Mouse (Mus musculus) heart, adult 9 months (tissue): ENCODE results near the gene Ptprm.

ENCODE experiments used
- DNase-seq, 2 experiments: peaks; one replicate each; pipeline ENCODE4 v3.0.0; 2022; ENCODE audit warnings: low spot score in 2 of 2

Gene Ptprm

GRCm38 (mm10) chr17:67354451-67355011, at the start of gene Ptprm:
Gene Ptprm (minus strand): TSS chr17:67354457.
- peak; percentile 91 to 92 for DNase-seq

- DNase-seq: no peak
Observed at GRCm38 (mm10) chr17:67396205-67396604, 41.9 kb upstream of the Ptprm start.

DNA sequence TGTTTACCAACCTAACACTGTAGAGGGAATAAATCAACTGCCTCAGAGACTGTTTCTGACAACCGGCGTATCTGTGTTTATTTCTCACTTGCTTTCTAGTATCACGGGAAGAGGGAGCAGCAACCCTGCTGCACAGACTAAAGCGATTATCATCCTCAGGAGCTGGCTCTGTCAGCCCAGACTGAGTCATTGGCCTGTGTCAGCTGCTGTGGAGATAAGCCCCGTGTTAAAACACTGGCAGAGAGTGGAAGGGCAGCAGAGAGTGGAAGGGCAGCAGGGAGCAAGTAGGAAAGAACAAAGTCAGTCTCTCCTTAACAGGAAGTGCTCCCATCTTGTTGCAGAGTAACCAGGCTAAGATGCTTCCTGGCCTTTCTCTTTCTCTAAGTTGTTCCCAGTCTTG, 36.6 kb upstream of the Ptprm start:
- DNase-seq: no peak

DNA sequence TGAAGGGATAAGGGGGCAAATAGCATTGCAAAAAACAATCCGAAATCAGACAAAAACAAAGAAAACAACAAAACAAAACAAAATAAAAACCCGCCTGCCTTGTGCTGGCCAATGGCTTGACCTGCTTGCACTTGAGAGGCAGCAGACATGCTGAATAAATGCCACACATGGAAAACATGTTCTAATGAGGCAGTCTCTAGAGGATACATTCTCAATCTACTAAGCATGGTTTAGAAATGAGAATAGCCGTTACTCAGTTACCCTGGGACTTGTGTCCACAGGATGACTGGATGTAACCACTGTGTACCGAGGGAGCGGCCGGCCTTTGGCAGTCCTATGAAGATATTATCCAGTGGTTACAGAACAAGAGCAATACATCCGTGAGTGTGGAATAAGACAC, 33.9 kb upstream of the Ptprm start:
- no peak for DNase-seq

DNA sequence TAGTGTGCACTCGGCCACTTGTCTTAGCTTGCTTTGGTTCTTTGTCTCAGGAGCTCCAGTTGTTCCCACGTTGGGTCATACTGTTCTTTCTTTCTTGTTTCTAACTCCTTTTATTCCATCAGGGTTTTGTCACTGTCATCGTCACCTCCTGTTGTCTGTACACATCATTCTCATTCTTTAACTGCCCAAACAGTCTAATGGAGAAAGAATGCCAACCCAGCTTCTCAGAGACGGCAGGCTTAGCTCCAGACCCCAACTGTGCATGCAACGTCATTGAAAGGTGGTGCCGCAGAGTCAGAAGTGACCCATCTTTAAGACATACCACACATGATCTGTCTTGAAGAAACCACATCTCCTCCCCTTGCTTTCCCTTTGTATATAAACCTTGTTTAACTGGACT, 31.0 kb upstream of the Ptprm start:
- no peak for DNase-seq

DNA sequence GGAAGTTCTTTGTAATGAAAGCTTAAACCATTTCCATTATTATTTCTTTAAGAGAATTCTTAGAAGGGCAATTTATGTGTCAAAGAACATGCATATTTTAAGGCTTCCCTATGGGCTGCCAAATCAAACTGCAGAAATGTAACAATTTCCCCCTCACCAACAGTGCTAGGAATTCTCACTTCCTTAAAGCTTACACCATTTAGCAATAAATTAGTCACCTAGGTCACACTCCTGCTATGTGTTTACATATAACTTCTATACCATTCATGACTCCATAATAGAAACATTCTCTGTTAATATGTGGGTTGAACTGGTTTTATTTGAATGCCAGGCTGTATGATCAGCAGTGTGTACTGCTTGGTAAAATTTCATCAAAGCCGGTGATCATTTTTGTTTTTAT, 29.4 kb upstream of the Ptprm start:
- no peak for DNase-seq

DNA sequence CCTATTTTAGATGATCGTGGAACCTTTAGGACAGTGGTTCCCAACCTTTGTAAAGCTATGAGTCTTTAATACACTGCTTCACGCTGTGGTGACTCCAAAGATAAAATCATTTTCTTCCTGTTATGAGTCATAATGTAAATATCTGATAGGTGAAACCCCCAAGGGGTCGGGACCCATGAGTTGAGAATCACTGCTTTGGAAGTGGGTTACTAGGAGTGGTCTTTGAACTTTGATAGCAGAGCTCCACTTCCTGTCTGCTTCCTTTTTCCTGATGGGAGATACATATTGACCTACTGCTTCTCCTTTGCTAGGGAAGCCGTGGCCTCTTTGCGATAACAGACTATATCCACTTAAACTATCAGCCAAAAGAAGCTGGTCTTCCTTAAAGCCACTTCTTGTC, 27.4 kb upstream of the Ptprm start:
- no peak for DNase-seq

GRCm38 (mm10) chr17:67367866-67368265, 13.6 kb upstream of the Ptprm start:
- no peak for DNase-seq

GRCm38 (mm10) chr17:67364491-67364890, 10.2 kb upstream of the Ptprm start:
- DNase-seq: no peak

GRCm38 (mm10) chr17:67363377-67364070, 9.3 kb upstream of the Ptprm start:
- DNase-seq: no peak

- no peak for DNase-seq
Observed at GRCm38 (mm10) chr17:67362131-67362530, 7.9 kb upstream of the Ptprm start.

- no peak for DNase-seq
Observed at GRCm38 (mm10) chr17:67360606-67361005, 6.3 kb upstream of the Ptprm start.

DNA sequence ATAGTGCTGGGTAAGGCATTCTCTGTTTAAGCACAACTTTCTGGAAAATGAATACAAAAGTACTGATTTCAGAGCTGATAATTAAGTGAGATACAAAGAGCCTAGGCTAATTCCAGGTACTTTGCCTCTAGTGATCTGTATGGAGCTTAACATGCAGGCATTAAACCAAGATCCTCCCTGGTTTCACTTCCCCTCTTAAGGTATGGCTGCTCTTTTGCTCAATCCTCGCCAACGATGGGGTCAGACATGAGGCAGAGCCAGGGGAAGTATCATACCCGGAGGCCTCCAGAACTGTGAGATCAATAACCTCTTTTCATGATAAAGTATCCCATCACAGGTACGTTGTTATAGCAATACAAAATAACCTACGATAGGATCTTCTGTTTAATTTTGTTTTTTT, 5.3 kb upstream of the Ptprm start:
- no peak for DNase-seq

DNA sequence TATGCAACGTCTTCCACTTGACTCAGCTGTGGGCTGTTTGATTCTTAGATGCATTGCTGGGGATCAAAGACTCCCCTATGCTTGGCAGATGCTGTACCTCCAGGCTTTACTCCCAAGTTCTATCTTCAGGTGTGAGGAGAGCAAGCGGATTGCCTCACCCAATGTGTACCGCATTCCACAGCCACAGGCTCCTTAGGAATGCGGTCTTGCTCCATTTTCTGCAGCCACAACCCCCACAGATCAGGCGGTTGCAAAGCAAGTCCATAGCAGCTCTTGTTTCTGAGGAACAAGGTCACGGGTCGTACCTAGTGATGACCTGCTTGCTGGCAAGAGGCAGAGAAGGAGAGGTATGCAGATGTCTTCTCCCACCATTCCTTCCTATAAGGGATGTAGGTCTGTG, 4.3 kb upstream of the Ptprm start:
- DNase-seq: no peak

DNA sequence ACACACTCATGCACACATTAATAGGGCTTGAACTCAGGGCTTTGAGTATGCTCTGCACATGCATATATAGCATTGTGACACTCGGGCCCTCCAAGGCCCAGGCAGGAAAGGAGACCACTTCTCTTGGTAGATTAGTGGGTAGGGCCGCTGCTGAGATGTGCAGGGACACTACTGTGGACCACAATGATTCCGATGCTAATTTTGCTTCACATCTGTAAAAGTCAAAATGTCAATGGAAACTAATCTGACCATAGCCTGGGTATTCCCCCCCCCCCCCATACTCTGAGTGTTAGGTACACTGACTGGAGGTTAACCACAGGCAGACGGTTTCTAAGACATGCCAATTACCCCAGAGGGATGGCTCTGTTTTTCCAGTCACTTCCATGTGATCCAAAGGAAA, 2.9 kb upstream of the Ptprm start:
- DNase-seq: no peak

GRCm38 (mm10) chr17:67355251-67355650, 994 bp upstream of the Ptprm start:
- no peak for DNase-seq

- peak in 1 of 2 experiments; percentile 64 for DNase-seq
Observed at GRCm38 (mm10) chr17:67353796-67354450, 334 bp downstream of the Ptprm start.

- peak; percentile 41 to 59 for DNase-seq
Observed at GRCm38 (mm10) chr17:67352956-67353795, 1.1 kb downstream of the Ptprm start.

GRCm38 (mm10) chr17:67351423-67351822, 2.8 kb downstream of the Ptprm start:
- DNase-seq: no peak

DNA sequence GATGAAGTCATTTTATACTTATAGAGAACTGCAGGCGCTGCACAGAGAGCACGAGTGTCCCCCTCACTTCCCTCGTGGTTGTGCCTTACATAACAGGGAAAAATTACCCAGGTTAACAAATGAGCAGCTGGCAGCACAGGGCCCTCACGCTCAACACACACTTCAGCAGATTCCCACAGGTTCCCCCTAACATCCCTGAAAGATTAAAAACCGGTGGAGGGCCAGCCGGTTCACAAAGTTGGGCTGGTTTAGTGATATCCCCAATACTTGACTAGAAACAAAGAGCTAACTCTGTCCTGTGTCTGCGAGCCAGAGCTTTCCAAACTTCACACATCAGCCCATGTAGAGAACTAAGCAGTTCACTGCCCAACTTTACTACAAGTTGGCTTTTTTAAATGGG, 3.7 kb downstream of the Ptprm start:
- peak in 1 of 2 experiments; percentile 32 for DNase-seq

DNA sequence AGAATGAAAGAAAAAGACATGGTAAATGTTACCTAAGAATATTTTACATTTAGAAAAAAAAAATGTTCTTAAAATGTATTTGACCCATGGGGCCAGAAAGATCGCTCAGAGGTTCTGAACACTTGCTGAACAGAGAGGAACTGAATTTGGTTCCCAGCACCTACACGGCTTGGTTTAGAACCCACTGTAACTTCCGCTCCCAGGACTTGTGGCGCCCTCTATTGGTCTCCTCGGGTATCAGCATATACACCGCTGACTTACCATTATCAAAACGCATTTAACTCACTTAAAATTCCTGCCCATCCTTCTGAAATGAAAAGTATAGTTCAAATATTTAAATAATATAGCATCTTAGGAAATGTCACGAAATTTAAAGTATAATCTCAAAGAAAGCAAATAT, 4.7 kb downstream of the Ptprm start:
- DNase-seq: no peak

GRCm38 (mm10) chr17:67346921-67347320, 7.3 kb downstream of the Ptprm start:
- DNase-seq: peak; percentile 33 to 67
